Mouse (Mus musculus) cerebellum, postnatal 36 days (tissue): ENCODE measurements around the gene Slf2.

ENCODE experiments used
- DNase-seq, 2 experiments: peaks; one replicate each; pipeline ENCODE4 v3.0.0; 2021 to 2022; ENCODE audit warnings: mixed read lengths in 2 of 2

Gene Slf2

DNA sequence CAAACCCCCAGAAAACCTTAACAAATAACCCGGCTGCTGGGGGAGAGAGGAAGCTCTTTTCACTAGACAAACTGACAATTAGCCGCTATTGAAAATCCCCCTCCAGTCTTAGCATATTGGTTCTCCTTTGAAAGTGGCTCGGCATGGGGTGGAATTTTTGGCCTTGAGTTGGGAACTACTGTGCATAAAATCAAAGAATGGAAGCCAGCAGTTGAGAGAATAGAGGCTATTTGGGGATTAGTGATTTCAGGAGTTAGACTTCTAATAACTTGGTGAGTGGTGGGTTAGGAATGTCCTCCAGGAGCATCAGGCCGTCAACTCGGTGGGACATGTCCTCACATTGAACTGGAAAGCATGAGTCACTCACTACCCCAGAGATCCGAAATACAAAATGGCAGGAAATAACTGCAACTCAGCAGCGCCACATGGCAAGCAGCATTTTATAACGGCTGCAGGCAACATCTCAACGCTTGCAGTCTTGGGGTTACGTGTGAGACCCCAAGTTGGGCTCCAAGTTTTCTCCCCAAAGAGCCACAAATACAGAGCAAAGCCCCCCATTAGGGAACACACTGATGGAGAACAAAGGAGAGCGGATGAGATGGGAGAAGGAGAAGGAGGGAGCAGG, 22.0 kb upstream of the Slf2 start:
- DNase-seq = no peak

DNA sequence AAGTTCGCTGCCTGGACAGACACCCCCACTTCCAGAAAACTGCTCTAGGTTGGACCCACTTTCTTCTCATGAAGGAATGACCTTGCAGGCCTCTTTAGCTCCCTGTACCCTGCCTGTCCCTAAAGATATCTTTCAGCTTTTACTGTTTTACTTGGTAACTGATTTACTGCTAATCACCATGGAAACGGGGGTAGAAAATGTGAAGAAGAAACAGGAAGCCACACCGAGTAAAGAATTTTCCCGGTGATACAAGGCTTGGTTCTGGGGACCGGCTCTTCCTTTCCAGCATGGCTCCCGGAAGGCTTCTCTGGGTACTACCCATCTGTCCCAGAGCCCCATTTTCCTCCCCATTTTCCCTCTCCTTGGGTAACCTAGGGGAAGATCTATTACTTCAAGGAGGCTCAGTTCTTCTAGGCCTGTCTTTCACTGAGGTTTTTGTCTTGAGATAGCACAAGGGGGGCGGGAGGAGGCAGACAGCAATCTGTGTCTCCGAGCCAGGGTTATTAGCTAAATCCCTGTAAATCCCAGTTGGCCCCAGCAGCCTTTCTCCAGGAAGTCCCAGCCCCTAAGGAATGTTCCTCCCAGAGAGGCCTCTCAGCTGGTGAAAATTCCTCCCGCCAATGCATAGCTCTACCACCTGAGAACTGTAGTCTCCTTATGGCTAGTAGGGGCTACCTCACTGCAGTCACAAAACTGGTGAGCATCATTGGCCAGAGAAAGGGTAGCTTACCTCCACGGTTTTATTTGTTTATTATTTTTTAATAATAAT, 16.3 kb upstream of the Slf2 start:
- no peak for DNase-seq

DNA sequence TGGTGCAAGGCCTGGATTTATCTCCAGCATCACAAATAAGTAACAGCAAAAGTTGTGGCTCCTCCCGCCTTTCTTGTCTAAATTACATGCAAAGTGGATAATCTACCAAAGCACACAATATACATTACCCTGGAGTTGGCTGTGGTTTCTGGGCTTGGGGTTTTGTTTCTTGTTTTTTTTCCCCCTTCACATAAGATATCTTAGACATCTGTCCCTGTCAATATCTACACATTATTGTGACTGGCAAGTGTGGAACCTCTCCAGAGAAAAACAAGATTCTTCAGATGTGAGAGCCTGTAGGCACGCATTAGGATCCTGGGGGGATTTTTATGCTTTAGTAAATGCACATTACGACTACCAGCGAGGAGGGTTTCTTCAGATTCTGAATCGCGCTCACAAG, 12.8 kb upstream of the Slf2 start:
- no peak for DNase-seq

DNA sequence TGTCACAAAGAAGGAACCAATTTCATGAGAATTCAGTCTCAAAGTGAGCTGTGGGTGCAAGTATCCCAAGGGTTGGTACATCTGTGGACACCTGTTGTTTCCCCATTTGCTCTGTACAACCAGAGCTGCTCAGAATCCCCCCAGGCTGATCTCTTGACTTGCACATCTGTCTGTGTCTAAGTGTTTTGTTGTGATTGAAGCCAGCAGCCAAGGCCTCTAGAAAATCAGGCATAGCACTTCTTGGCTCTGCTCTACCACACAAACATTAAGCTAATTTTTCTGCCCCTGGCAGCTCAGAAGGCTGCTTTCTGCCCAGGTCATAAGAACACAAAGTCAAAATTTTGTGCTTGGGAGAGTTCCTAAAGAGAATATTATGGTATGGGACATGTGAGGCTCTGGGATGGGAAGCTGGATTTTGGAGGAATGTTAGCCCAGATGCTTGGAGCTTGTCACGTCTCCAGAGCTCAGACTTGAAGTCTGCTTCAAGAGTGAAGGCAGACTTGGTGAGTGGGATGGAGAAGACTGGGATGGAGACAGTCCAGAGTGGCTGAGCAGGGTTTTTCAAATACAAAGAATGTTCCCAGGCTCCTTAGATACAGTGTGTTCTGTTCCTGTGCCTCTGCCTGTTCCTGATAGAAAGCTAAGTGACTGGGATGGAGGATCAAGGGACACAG, 9.3 kb upstream of the Slf2 start:
- DNase-seq = no peak

DNA sequence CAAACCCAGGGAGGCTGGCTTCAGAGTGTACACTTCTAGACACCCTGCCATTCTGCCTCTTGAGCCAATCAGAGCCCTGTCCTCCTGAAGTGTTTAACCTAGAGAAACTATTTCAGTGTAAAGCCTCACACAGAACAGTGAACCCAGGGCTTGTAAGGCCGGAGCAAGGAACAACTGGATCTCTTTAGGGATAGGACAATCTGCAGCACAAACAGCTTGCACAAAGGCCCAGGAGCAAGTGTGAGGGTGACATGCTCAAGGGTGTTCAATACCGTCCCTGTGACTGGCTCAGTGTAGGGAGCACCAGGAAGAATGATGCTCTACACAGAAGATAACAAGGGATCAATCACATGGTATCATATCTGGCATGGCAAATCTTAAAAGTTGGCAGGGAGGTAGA, 8.4 kb upstream of the Slf2 start:
- DNase-seq = no peak

DNA sequence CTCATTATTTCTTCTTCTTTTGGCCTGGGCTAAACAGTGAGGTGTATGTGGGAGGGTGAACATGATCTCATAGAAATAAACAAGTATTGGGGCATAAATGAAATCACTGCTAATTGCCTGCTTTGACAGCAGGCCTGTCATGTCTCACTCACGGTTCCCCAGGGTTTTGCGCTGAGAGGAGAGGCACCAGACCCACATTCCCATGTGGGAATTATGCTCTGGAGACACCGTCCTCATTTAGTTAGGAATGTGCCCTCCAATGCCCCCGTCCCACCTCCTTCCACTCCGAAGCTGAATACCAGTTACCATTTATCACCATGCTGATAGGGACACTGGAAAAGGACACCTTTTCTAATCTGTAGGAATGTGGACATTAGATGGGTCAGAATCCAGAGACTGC, 6.3 kb upstream of the Slf2 start:
- DNase-seq = no peak

DNA sequence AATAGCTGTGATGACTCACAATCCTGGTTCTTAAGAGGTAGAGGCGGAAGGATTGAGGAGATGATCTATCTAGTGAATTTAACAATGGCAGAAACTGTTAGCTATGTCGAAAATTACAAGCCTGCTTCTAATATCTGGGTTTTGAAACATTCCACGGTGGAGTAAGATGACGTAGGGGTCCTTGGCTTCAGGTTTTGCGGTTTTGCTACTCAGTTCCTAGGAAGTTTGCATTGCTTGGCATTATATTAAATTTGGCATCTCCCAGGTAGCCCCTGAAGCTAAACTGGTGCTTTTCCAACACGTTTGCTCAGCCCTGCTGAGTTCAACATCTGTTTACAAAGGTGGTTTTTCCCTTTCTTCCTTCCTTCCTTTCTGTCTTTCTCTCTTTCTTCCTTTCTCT, 4.2 kb upstream of the Slf2 start:
- no peak for DNase-seq

DNA sequence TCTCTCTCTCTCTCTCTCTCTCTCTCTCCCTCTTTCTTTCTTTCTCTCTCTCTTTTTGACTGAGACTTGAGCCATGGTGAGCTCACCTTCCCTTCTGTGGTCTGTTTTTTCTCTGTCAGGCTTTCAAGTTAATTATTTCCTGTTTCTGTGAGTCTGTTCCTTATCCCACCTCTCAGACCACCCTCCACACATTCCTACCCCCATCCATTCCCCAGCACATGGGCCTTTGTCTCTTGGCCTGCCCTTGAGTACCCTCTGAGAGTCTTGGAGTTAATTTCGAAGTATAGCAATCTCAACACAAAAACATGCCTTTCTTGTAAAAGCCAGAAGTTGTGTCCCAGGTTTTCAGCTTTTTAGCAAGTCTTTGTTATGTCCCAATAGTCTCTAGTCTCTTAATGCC, 3.7 kb upstream of the Slf2 start:
- no peak for DNase-seq

DNA sequence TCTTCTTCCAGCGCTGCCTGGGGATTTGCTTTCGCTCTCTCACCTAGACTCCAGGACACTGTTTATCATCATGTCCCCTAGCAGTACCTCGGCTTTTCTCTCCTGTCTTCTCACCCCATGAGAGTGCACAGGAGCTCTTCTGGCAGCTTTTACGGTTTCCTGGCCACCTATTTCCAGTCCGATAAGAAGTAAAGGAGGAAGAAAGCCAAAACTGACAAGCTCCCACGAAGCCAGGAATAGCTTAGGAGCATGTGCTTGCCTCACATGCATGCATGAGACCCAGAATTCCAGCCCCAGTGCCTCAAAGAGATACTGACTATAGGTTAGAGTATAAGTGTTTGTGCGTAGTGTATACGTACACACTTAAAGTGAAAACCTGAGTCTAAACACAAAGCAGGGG, 2.8 kb upstream of the Slf2 start:
- DNase-seq = no peak

DNA sequence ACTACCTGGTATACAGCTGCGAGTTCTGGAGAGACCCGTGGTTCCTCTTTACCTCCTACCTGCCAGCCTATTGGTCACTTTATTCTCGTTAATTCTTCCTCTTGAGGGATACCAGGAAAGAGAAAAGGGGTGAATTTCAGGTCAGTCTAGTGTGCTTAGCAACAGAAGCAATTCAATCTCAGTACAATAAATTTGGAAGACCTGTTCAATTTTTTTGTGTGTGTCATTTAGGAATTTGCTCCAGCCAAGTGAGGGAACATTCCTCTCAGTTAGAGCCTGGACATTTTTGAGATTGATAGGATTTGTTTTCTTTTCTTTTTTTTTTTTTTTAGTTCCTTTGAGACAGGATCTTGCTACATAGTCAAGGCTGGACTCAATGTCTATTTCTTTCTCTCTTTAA, 1.7 kb upstream of the Slf2 start:
- DNase-seq = no peak

DNA sequence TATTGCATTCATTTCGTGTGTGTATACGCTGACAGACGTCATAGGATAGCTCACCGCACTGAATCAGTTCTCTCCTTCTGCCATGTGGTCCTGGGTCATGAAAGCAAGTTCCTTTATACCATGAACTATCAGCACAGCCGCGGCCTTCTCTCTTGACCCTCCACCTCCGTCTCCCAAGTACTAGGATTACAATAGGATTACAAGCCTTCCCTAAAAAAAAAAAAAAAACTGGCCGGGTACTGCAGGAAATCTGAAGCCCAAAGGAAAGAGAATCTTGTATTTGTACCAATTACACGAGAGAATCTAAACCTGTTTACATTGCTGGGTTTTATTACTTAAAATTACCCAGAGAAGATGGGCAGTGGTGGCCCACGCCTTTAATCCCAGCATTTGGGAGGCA, 1.3 kb upstream of the Slf2 start:
- no peak for DNase-seq

DNA sequence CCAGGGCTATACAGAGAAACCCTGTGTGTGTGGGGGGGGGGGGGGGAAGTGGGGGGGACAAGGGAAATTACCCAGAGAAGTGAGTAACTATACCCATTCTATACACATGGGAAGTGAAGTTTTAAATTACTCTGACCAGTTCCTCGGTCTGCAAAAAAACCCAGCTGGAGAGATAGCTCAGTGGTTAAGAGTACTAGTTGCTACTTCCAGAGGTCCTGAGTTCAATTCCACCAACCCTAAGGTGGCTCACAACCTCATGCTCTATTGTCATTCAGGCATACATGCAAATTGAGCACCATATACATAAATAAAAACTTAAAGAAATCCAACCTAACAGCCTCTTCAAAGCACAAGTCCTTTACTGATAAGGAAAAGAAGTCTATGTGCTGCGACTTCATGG, 829 bp upstream of the Slf2 start:
- DNase-seq = no peak

DNA sequence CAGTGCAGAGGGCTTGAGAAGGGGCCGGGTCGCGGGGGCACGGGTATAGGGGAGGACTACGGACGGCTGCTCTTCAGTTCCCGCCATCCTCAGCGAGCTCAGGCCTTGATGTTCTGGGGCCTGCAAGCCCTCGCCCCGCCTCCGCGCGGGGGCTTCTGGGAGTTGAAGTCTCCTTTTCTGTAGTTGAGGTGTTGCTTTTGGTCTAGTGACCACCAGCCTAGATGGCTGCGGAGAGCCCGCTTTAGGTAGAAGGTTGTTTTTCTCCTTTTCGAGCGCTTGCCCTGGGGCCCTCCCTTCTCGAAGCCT, 456 bp downstream of the Slf2 start:
- DNase-seq = peak; percentile 85 to 89

DNA sequence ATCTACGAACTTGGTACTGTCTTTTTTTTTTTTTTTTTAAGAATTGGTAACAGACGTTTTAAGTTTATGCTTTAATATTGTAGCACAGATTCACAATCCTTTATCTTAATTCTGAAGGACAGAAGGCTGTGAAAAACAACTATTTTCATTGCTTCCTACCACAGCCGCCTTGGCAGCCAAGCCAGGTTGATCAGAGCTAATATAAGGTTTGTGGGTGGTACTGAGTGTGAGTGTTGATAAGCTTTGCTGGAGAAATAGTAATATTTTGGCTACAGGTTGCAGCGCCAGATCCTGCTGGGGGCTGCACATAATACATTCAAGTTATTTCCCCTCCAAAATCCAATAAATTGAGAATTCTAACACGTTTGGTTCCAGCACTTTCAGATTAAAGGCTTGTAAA, 1.1 kb downstream of the Slf2 start:
- DNase-seq = no peak

DNA sequence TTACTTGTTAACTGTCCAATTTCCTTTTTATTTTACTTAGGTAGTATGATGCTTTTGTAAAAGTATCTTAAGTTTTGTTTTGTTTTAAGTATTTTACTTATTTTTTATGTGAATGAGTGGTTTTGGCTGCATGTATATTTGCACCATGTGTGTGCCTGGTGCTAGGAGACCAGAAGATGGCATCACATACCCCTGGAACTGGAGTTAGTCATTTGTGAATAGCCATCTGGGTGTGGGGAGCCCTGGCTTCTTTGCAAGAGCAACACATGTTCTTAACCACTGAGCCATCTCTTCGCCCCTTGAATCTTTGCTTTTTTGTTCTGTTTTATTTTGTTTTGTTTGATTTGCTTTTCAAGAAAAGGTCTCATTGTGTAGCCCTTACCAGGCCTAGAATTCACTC, 2.2 kb downstream of the Slf2 start:
- DNase-seq = no peak

DNA sequence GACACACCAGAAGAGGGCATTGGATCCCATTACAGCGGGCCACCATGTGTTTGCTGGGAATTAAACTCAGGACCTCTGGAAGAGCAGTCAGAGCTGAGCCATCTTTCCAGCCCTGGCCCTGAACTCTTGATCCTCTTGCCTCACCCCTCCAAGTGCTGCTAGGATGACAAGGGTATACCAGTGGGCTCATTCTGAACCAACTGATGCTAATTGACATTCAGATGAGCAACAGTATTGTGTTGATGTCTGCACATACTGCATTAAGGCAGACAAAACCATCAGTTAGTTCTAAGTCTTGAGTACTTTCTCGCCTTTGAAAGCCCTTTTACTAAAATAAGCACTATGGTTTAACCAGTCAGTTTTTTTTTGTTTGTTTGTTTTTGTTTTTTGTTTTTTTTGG, 28.7 kb downstream of the Slf2 start:
- DNase-seq = no peak

DNA sequence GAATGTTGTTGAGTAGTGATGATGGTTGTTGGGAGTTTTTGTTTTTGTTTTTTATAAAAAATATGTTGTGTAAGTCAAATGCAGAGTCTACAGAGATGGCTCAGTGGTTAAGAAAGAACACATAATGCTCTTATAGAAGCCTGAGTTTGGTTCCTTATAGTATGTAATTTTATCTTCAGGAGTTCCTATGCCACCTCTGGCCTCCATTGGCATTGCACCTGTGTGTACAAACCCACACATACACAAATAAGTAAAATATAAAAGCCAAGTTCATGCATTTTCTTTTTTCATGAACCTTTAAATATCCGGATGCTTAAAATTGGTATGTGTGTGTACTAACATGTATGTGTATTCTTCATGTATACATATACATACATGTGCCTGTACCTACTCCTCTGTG, 35.0 kb downstream of the Slf2 start:
- no peak for DNase-seq

DNA sequence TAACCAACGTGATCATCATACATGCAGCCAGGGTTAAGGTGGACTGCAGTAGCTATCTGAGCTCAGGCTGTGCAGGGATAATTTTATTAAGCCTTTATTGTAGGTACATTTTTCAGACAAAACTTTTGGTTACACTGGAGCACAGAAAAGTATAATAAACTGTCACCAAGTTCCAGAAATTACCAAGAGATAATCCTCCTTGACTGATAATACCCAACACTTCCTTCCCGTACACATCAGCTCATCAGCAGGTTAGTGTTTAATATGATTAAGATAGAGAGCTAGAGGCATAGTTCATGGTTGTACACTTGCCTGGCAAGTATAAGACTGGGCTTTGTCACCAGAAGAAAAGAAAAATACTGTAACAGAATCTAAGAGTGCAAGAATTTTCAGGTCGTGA, 37.4 kb downstream of the Slf2 start:
- no peak for DNase-seq

DNA sequence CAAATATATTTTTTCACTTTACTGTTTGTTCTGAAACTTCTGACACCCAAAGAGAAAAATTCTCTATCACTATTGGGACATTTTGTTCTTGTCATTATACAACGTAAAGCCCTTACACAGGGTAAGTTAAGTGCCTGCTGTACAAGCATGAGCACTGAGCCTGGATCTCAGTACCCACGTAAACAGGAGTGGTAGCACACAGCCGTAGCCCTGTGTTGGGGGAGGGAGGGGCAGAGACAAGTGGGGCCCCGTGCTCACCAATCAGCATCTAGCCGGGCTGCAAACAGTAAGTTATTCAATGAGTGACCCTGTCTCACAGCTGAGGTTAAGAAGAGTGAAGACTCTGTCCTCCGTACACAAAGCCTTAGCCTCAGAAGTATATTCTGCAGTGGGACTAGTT, 45.7 kb downstream of the Slf2 start:
- DNase-seq = no peak

DNA sequence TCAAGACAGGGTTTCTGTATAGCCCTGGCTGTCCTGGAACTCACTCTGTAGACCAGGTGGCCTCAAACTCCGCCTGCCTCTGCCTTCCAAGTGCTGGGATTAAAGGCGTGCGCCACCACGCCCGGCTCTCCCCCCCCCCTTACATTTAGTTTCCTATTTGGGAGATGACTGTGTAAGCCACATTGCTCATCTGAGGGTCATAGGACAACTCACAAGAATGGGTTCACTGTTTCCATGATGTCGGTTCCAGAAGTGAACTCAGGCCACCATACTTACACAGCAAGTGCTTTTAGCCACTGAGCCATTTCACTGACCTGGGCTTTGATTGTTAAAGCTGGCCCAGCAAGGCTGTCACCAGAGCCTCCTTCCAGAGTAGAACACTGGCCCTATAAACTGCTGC, 46.2 kb downstream of the Slf2 start:
- no peak for DNase-seq

DNA sequence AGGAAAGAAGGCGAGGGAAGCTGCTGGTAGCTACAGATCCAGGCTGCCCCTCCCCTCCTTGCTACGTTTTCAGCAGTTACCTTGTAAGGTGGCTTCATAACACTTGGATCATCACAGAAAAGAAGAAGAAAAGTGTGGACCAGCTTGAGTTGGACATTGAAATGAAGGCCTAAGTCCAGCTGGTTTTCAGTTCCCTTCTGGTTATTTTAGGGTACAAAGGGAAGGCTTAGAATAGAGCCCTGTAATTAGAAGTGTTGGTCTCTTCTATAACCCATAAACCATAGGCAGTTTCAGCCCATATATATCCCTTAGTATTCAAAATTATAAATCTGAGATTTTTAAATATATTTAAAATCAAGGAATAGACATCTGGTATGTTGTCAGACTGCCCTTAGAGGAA, 49.8 kb downstream of the Slf2 start:
- DNase-seq = no peak

DNA sequence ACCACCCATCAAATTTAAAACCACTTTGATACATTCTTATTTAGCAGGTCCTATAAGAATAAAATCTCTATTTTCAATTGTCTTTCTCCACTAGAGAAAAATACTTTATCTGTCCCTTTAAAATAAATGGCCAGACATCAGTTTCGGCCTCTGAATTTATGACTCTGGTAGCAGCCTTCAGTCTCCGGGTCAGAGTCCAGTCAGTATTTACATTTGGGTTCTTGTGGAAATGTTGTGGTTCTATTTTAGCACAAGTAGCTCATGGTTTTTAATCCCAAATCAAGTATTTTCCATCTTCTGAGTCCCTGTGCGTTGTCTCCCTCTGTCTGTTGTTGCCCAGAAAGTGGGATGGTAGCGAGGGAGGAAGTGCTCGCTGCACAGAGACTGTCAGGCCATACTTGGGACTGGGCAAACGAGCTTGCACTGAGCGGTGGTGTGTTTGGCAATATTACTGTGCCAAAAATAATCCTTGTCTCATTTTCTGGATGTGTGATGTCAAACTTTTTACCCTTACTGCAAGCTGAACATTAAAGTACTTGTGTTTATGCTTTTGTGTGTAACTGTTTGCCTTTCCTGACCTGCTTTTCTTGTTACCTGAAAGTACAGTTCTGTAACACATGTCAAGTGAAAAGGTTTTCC, 51.6 kb downstream of the Slf2 start:
- DNase-seq = no peak

DNA sequence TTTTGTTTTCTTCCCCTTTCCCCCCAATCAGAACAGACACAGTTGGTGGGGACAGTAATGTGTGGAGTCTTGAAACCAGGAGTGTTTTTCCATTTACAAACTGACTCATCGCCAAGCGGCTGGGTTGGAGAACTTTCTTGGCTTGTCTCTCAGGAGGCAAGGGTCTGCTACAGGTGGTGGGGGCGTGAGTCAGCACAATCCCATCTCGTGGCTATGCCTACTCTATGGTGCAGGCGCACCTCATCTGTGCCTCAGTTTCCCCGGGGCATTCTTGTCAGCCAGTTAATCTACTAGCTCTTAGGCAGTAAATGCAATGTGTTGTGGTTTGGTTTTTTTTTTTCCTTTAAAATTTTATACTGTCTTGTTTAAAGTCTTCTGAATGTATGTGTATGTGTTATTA, 52.4 kb downstream of the Slf2 start:
- no peak for DNase-seq

DNA sequence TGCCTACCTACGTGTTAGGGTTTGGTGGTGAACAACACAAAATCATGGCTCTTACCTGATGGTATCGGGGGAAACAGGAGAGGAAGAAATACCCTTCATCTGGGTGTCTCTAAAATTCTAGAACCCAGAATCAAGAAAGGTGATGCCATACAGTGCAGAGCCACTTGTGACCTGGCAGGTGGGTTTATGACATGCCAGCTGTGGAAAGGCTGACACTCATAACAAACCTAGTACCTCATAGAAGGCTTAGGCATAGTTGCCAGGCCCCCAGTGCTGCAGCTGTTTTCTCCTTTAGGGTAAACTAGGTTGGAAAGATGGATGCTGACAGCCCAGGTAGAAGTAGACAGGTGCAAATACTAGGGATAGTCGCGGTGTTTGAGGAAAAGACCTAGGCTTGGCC, 53.5 kb downstream of the Slf2 start:
- DNase-seq = no peak
